Mouse (Mus musculus) left cerebral cortex, adult 2 months (tissue): ENCODE results near the gene Crtam. TPM values are rescaled to one million over a fixed set of nuclear protein-coding genes. Genes with fewer than 3 reads are reported as not detected.

Experiments
- DNase-seq, 2 experiments: peaks; one replicate each; pipeline ENCODE4 v3.0.0; 2021 to 2022; ENCODE audit warnings: low spot score in 2 of 2, mixed read lengths in 1 of 2; ENCODE audit errors: extremely low spot score in 1 of 2
- H3K27ac ChIP-seq: fragments of 200-600 bp; 2 replicates; pipeline ENCODE4 v1.8.1; 2022
- H3K4me3 ChIP-seq: fragments of 200-600 bp; 2 replicates; pipeline ENCODE4 v1.8.1; 2022
- CTCF ChIP-seq: fragments of 200-600 bp; IDR thresholded peaks from 2 replicates; pipeline ENCODE4 v1.8.1; 2022; ENCODE audit warnings: antibody characterized with exemption, mild to moderate bottlenecking, moderate library complexity
- intact Hi-C: fragments of 180-260 bp; cut with DNase I; formaldehyde crosslinking; loops from one replicate; pipeline ENCODE4 v1.15.1; 2025
- long read RNA-seq, 2 experiments: library from polyadenylated mRNA; stranded (forward); transcript quantifications; one replicate each; pipeline ENCODE4 v2.0.0; 2021; ENCODE audit warnings: borderline mapping rate in 2 of 2
- total RNA-seq, 2 experiments: library from RNA; stranded (reverse); gene quantifications; 2 replicates each; pipeline ENCODE4 v1.2.3; 2021

The Crtam gene
- total RNA-seq: under 1 TPM in 1 of 2 experiments, not detected in 1; 0.18 TPM
- long read RNA-seq, experiment 1: 0 reads
- long read RNA-seq, experiment 2: 0 reads

- no peak for TF ChIP-seq CTCF
- no peak for DNase-seq
- H3K4me3 ChIP-seq: no peak within 1 kb of the TSS
- no peak within 1 kb of the TSS for H3K27ac ChIP-seq
- intact Hi-C loops: no loop called here
These were observed at the start of gene Crtam for GRCm38 (mm10) chr9:41004415-41004814. Gene Crtam, minus strand, starts transcription at chr9:41004628.

GRCm38 (mm10) chr9:41054166-41054565 is 49.7 kb upstream of the Crtam start:
- peak overlapping the region; percentile 78 for H3K27ac ChIP-seq
- intact Hi-C loops: loop anchor here (1.0 to 5.0 kb wide), 3 partner anchors 40 to 103 kb away; no protein-coding TSS in a partner anchor
- H3K4me3 ChIP-seq: no peak overlapping the region
- no peak for TF ChIP-seq CTCF
- DNase-seq: peak; percentile 79 to 84

GRCm38 (mm10) chr9:41053478-41053877 is 49.0 kb upstream of the Crtam start:
- no peak for DNase-seq
- intact Hi-C loops: loop anchor here (5.0 kb wide), 2 partner anchors 54 to 104 kb away; no protein-coding TSS in a partner anchor

GRCm38 (mm10) chr9:41051080-41051932 is 46.9 kb upstream of the Crtam start:
- DNase-seq: no peak
- no peak for TF ChIP-seq CTCF
- peak overlapping the region; percentile 61 for H3K27ac ChIP-seq
- H3K4me3 ChIP-seq: no peak overlapping the region
- intact Hi-C loops: loop anchor here (5.0 kb wide), 2 partner anchors 56 to 106 kb away; no protein-coding TSS in a partner anchor

More at GRCm38 (mm10) chr9:41053478-41053877, 49.0 kb upstream of the Crtam start:
- H3K27ac ChIP-seq: peak overlapping the region; percentile 78
- TF ChIP-seq CTCF: no peak
- no peak overlapping the region for H3K4me3 ChIP-seq

GRCm38 (mm10) chr9:41050331-41051079 is 46.1 kb upstream of the Crtam start:
- DNase-seq: peak in 1 of 2 experiments; percentile 37
- TF ChIP-seq CTCF: no peak
- intact Hi-C loops: loop anchor here (5.0 kb wide), 2 partner anchors 57 to 107 kb away; no protein-coding TSS in a partner anchor
- Histone ChIP-seq H3K4me3 (no peak overlapping the region), H3K27ac (peak overlapping the region; percentile 61)

GRCm38 (mm10) chr9:41049282-41049681 is 44.9 kb upstream of the Crtam start:
- no peak for DNase-seq
- H3K27ac ChIP-seq: peak overlapping the region; percentile 3; the same call in 1 of the 2 replicates
- intact Hi-C loops: no loop called here
- TF ChIP-seq CTCF: no peak
- H3K4me3 ChIP-seq: no peak overlapping the region

GRCm38 (mm10) chr9:41048820-41049219 is 44.4 kb upstream of the Crtam start:
- DNase-seq: peak in 1 of 2 experiments; percentile 36
- H3K27ac ChIP-seq: no peak overlapping the region
- H3K4me3 ChIP-seq: no peak overlapping the region
- intact Hi-C loops: no loop called here
- TF ChIP-seq CTCF: no peak

- no peak overlapping the region for H3K27ac ChIP-seq
These were observed 43.8 kb upstream of the Crtam start for GRCm38 (mm10) chr9:41048216-41048615.

GRCm38 (mm10) chr9:41047654-41048053 is 43.2 kb upstream of the Crtam start:
- Histone ChIP-seq H3K4me3 (no peak overlapping the region), H3K27ac (no peak overlapping the region)
- no peak for DNase-seq
- intact Hi-C loops: no loop called here
- TF ChIP-seq CTCF: no peak

More at GRCm38 (mm10) chr9:41048216-41048615, 43.8 kb upstream of the Crtam start:
- H3K4me3 ChIP-seq: no peak overlapping the region
- intact Hi-C loops: no loop called here
- DNase-seq: no peak
- TF ChIP-seq CTCF: no peak

- intact Hi-C loops: loop anchor here (1.0 to 2.0 kb wide), 2 partner anchors 138 to 146 kb away; no protein-coding TSS in a partner anchor
- peak; percentile 86 to 88 for DNase-seq
- H3K4me3 ChIP-seq: no peak overlapping the region
- no peak overlapping the region for H3K27ac ChIP-seq
- peak; percentile 96 for TF ChIP-seq CTCF
These were observed 40.2 kb upstream of the Crtam start for GRCm38 (mm10) chr9:41044626-41045025.

GRCm38 (mm10) chr9:41043641-41044040 is 39.2 kb upstream of the Crtam start:
- no peak for DNase-seq
- Histone ChIP-seq H3K27ac (no peak overlapping the region), H3K4me3 (no peak overlapping the region)
- intact Hi-C loops: loop anchor here (1.0 to 2.0 kb wide), 2 partner anchors 139 to 147 kb away; no protein-coding TSS in a partner anchor
- TF ChIP-seq CTCF: no peak
